Mouse (Mus musculus) forebrain, embryonic 10.5 days (tissue): ENCODE measurements at regions not wholly inside any gene's neighbourhood (a gene's known extent, or its start where the extent isn't known, plus 50 kb on each side); places are given as distances from the start of the nearest gene placed in this dataset.
A peak's percentile ranks its signal among the peaks of the same experiment; 100 is the strongest.

ENCODE experiments used
- DNase-seq: peaks from one replicate; pipeline ENCODE4 v3.0.0-alpha.2; 2017; ENCODE audit warnings: low spot score; ENCODE audit errors: extremely low spot score
- H3K27ac ChIP-seq: fragments of 300-500 bp; sonication (generic); 2 replicates; pipeline ENCODE4 v1.5.1; 2016; ENCODE audit warnings: mild to moderate bottlenecking
- H3K27me3 ChIP-seq: fragments of 300-500 bp; sonication (generic); 2 replicates; pipeline ENCODE4 v1.6.1; 2016; ENCODE audit warnings: mild to moderate bottlenecking; ENCODE audit not compliant: poor library complexity, severe bottlenecking
- H3K36me3 ChIP-seq: fragments of 300-500 bp; sonication (generic); replicated peaks from 2 replicates; pipeline ENCODE4 v1.6.1; 2016; ENCODE audit warnings: mild to moderate bottlenecking, moderate library complexity
- H3K4me1 ChIP-seq: fragments of 300-500 bp; sonication (generic); 2 replicates; pipeline ENCODE4 v1.6.1; 2016
- H3K4me3 ChIP-seq: fragments of 300-500 bp; sonication (generic); 2 replicates; pipeline ENCODE4 v1.5.1; 2016; ENCODE audit warnings: mild to moderate bottlenecking, moderate library complexity
- H3K9me3 ChIP-seq: fragments of 300-500 bp; sonication (generic); 2 replicates; pipeline ENCODE4 v1.6.1; 2016; ENCODE audit warnings: mild to moderate bottlenecking, moderate library complexity
- WGBS: fragments of 180-500 bp; shearing (Covaris S2); methylation state at CpG from one replicate; pipeline ENCODE4 v1.1.7; 2016; 5-methylcytosine and 5-hydroxymethylcytosine counted together

DNA sequence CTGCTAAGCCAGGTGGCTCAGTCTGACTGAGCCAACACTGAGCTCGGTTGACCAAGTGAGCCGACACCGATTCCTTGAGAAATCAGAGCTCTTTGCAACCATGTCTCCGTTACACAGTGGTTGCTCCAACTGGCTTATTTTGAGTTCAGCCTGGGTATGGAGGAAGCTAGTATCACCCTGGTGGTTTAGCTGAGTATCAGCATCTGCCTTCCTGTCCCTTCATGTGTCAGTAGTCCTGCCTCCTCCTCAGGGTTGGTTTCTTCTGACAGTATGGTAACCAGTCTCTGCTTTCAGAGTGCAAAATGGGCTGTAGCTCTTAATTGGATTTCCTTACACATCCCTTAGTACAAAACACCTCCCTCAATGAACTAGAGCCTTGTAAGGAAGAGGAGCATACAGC, 66.2 kb upstream of the Foxn3 start:
- no peak overlapping the region for H3K4me3 ChIP-seq
- no peaks in the 10 kb centered on the region for H3K9me3 ChIP-seq
- no peaks in the 10 kb centered on the region for H3K36me3 ChIP-seq
- no peak for DNase-seq
- WGBS: 93% methylated on average over 4 of the region's 4 CpGs
- H3K27me3 ChIP-seq: peaks cover 18% of the 10 kb centered on the region
- no peak overlapping the region for H3K27ac ChIP-seq
- H3K4me1 ChIP-seq: peaks cover 33% of the 10 kb centered on the region

DNA sequence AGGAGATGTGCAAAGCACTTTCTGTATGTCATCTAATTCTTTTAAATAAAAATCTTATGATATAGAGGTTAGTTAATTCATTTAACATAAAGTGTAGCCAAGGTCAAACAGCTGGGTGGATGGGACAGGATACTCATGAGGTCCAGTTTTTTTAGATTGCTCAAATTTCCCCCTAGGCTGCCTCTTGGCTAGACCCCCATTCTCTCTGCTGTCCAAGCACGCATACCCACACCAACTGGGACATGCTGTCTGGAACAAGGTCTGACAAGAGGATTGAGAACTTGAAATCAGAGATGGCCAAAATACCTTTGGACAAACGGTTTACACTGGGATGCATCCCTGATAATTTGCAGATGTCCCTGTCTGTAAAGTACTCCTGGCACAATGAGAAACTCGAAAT, 65.0 kb upstream of the Foxn3 start:
- no peak for DNase-seq
- Histone ChIP-seq H3K27me3 (peaks cover 18% of the 10 kb centered on the region), H3K4me3 (peak overlapping the region; percentile 73), H3K36me3 (no peaks in the 10 kb centered on the region), H3K27ac (peak overlapping the region; percentile 88), H3K9me3 (no peaks in the 10 kb centered on the region), H3K4me1 (peaks cover 33% of the 10 kb centered on the region)
- WGBS: 60% methylated on average over 3 of the region's 3 CpGs

DNA sequence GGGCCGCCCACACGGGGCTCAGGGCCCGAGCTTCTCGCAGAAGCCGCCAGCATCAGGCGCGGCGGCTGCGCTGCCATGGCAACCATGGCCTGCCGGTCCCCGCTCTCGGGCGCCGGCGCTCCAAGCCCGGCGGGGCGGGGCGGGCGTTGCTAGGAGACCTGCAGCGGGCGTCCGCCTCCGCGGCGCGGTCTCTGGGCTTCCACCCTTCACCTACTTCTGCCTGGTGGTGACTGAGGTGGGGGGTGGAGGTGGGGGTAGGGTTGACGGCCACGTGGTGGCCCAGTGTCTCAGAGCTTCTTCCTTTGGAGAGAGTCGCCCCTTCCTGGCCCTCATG, 64.5 kb upstream of the Foxn3 start:
- DNase-seq: peak; percentile 88
- 0% methylated on average over 29 of the region's 30 CpGs for WGBS
- Histone ChIP-seq H3K9me3 (no peaks in the 10 kb centered on the region), H3K4me3 (peak overlapping the region; percentile 73), H3K4me1 (peaks cover 33% of the 10 kb centered on the region), H3K27me3 (peaks cover 18% of the 10 kb centered on the region), H3K27ac (peak overlapping the region; percentile 88), H3K36me3 (no peaks in the 10 kb centered on the region)

DNA sequence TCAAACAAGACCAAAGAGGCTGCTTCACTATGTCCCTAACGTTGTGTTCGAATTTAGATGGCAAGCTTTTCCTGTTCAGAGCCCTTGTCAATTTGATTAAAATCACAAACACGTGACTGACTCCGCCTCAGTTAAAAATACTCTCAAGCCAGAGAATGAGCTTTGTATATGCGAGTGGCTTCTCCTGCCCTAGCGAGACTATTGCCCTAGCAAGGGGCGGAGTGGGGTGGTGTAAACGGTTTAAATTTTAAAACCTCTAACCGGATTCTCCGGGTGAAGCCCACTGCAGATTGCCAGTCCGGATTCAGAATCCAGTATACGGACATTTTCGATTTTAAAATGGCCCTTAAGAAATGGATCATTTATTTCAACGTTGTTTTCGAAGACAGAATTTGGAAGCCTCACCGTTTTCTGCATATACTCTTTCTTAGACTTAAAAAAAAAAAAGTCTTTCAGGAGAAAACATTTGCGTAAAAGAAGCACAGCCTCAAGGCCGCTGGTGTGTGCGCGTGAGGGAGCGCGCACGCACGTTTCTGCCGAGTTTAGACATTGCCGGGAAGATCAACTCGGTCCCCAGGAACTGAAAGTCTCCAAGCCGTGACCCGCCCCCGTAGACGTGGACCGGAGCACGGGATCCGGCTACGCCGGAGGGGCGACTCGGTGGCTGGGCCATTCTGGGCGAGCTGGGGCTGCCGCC, 64.0 kb upstream of the Foxn3 start:
- peaks cover 33% of the 10 kb centered on the region for H3K4me1 ChIP-seq
- WGBS: 2% methylated on average over 40 of the region's 40 CpGs
- H3K27ac ChIP-seq: peak overlapping the region; percentile 88
- H3K36me3 ChIP-seq: no peaks in the 10 kb centered on the region
- peak overlapping the region; percentile 73 for H3K4me3 ChIP-seq
- no peaks in the 10 kb centered on the region for H3K9me3 ChIP-seq
- DNase-seq: peak; percentile 31
- peaks cover 18% of the 10 kb centered on the region for H3K27me3 ChIP-seq

DNA sequence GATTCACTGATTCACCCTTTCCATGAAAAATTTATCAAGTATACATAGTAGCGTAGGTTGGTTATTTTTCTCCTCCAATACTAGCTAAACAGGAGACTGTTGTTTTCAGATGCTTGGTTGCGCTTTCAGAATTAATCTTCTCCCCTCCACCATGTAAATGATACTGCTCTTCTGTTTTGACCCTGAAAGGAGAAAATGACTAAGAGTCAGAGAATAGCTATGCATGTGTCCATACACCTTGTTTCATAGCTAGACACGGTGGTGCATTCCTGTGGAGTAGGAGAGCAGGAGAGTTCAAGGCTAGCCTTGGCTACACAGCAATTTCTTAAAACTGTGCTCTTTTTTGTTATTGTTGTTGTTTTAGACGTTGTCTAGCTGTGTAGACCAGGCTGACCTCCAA, 62.8 kb upstream of the Foxn3 start:
- Histone ChIP-seq H3K27me3 (peaks cover 18% of the 10 kb centered on the region), H3K27ac (no peak overlapping the region), H3K36me3 (no peaks in the 10 kb centered on the region), H3K4me3 (no peak overlapping the region), H3K4me1 (peaks cover 33% of the 10 kb centered on the region), H3K9me3 (0 out of 2 replicates have a peak, but pooled peaks cover 3% of the 10 kb centered on the region)
- no peak for DNase-seq
- WGBS: 90% methylated on average over 4 of the region's 4 CpGs

DNA sequence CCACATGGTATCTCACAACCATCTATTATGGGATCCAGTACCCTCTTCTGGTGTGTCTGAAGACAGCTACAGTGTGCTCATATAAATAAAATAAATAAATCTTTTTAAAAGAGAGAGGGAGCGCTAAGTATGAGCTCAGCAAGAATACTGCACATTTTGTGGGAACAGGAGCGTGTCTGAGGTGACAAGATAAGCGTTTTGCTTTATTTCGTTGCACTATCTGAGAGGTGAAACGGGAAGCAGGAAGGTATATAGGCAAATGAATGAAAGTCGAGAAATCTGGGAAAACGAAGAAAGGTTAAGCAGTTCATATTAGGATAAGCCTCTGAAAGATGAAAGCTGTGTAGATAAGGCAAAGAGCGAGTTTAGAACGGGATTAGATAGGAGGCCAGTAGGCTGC, 61.7 kb upstream of the Foxn3 start:
- no peak overlapping the region for H3K4me3 ChIP-seq
- 0 out of 2 replicates have a peak, but pooled peaks cover 3% of the 10 kb centered on the region for H3K9me3 ChIP-seq
- H3K36me3 ChIP-seq: no peaks in the 10 kb centered on the region
- no peak for DNase-seq
- 91% methylated on average over 9 of the region's 9 CpGs for WGBS
- no peak overlapping the region for H3K27ac ChIP-seq
- peaks cover 16% of the 10 kb centered on the region for H3K27me3 ChIP-seq
- H3K4me1 ChIP-seq: peaks cover 33% of the 10 kb centered on the region

DNA sequence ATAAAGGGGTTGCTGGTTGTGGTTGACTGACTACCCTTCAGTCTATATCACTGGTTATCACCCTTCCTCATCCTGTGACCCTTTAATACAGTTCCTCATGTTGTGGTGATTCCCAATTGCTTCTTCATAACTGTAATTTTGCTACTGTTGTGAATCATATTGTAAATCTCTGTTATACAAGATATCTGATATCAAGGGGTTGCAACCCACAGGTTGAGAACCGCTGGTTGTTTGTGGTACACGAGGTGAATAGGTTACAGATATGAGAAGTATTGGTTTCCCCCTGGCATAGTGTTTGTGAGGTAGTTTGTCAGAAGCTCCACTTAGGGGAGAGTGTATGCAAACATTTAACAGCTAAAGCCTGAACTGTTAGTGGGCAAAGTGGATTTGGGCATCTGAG, 58.9 kb upstream of the Foxn3 start:
- no peak overlapping the region for H3K4me3 ChIP-seq
- H3K27ac ChIP-seq: no peak overlapping the region
- H3K4me1 ChIP-seq: peaks cover 10% of the 10 kb centered on the region
- H3K27me3 ChIP-seq: peaks cover 9% of the 10 kb centered on the region
- DNase-seq: no peak
- 0 out of 2 replicates have a peak, but pooled peaks cover 3% of the 10 kb centered on the region for H3K9me3 ChIP-seq
- WGBS: 84% methylated on average over 2 of the region's 2 CpGs
- H3K36me3 ChIP-seq: no peaks in the 10 kb centered on the region

DNA sequence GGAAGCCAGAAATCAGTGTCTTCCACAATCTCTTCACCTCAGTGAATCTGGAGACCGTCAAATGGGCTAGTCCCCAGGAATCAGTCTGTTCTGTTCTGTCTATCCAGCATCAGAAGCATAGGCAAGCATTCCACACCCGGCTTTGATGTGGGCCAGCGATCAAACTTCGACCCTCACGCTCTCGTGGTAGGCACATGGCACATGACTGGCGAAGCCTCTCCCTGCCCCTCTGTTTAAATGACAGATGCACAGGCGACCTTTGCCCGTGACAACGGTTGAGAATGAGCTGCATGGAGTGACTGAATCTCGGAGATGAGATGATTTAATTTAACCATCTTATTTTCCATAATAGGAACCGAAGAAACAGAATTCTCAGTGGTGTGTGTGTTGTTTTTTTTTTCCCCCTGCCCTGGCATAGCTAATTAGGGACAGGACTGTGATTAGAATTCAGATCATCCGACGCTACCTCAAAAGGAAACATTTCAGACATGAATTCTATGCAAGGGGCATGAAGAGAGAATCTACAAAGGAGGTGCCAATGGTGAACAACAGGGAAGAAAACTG, 53.9 kb upstream of the Foxn3 start:
- no peak for DNase-seq
- Histone ChIP-seq H3K27ac (no peak overlapping the region), H3K27me3 (no peaks in the 10 kb centered on the region; the same call in 1 of the 2 replicates), H3K36me3 (no peaks in the 10 kb centered on the region), H3K4me1 (peaks cover 14% of the 10 kb centered on the region), H3K4me3 (no peak overlapping the region), H3K9me3 (0 out of 2 replicates have a peak, but pooled peaks cover 3% of the 10 kb centered on the region)
- WGBS: 91% methylated on average over 14 of the region's 14 CpGs

DNA sequence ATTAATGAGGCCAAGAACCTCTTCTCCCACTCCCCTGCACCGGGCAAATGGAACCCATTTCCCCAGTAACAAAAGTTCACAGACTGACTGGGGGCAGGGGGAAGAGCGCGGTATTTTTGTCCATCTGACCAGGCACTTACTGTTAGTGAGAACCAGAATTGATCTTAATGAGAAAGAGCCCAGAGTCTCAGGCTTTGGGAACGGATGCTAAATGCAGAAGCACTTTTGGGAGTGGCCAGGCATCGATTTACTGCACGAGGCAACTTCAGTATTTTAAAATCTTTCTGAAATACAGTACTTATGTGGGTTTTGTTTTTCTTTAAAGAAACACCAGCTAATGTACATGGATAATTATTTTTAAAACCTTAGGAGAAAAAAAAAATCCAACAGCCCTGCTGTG, 51.0 kb upstream of the Foxn3 start:
- DNase-seq: no peak
- H3K27me3 ChIP-seq: no peaks in the 10 kb centered on the region; the same call in 1 of the 2 replicates

More for the DNA sequence above, 51.0 kb upstream of the Foxn3 start:
- peaks cover 14% of the 10 kb centered on the region for H3K4me1 ChIP-seq
- 73% methylated on average over 6 of the region's 6 CpGs for WGBS
- no peak overlapping the region for H3K4me3 ChIP-seq
- H3K27ac ChIP-seq: no peak overlapping the region
- H3K36me3 ChIP-seq: no peaks in the 10 kb centered on the region
- no peaks in the 10 kb centered on the region for H3K9me3 ChIP-seq
